In genomic region chr2:103627101-103627500, GRCm38 (mm10) we compare ENCODE assay signal across 19 mouse cellular contexts.
DNase-seq lines count a peak whose midpoint lies in the region; ATAC-seq and TF ChIP-seq lines count a peak whose summit lies in the region.
"Had no signal": no experiment of that assay in that cellular context is flagged by ENCODE, and none has a peak within 500 bp of the region (broad histone marks: within the 10 kb centered on the region; RNA-seq: fewer than 3 reads in every experiment).

No protein-coding gene starts in this region.

- H3K36me3 ChIP-seq in heart, embryonic 12.5 days = no peaks in the 10 kb centered on the region
- H3K36me3 ChIP-seq in intestine, embryonic 16.5 days (ENCODE audit: control insufficient read depth, insufficient read depth, low read length) = no peaks in the 10 kb centered on the region
- H3K36me3 ChIP-seq: embryonic facial prominence, embryonic 15.5 days; heart, embryonic 13.5 days; hindbrain, embryonic 15.5 days; limb, embryonic 15.5 days; midbrain, embryonic 10.5 days; neural tube, embryonic 13.5 days had no signal

- H3K9me3 ChIP-seq in heart, embryonic 12.5 days (replicated peaks) = no peaks in the 10 kb centered on the region
- H3K9me3 ChIP-seq in intestine, embryonic 16.5 days (ENCODE audit: control insufficient read depth, low read length) = no peaks in the 10 kb centered on the region
- H3K9me3 ChIP-seq: embryonic facial prominence, embryonic 15.5 days; heart, embryonic 13.5 days; hindbrain, embryonic 15.5 days; limb, embryonic 15.5 days; midbrain, embryonic 10.5 days; neural tube, embryonic 13.5 days had no signal

- peak; percentile 61 for DNase-seq in heart, adult 11 months
- DNase-seq in thymus, postnatal 14 days = peak; percentile 48
- no peak for DNase-seq in cerebellum, postnatal 10 days
- DNase-seq in lung, adult 2 months = no peak
- DNase-seq: adrenal gland, postnatal 10 days; cerebellum, postnatal 14 days; gastrocnemius, adult 2 months; kidney, adult 11 months; right cerebral cortex, postnatal 14 days had no signal

- 76% methylated on average over 7 of the region's 7 CpGs for WGBS in heart, embryonic 12.5 days
- 69% methylated on average over 7 of the region's 7 CpGs for WGBS in lung, adult 2 months
- 80% methylated on average over 7 of the region's 7 CpGs for WGBS in intestine, embryonic 16.5 days

- no peak for ATAC-seq in heart, embryonic 12.5 days (ENCODE audit: insufficient number of reproducible peaks, low FRiP score)
- ATAC-seq in CD4-positive, CD25-positive, alpha-beta regulatory T cell, adult 4 months = peak; percentile 58
- ATAC-seq in inflammation-experienced regulatory T-cells, adult 6 months = peak; percentile 70
- no peak for ATAC-seq in intestine, embryonic 16.5 days

- no peak for TF ChIP-seq POLR2A in lung, adult 2 months (IDR thresholded peaks at IDR 0.05; ENCODE audit: borderline replicate concordance, extremely low read depth, low read depth, low read length)

- H3K4me2 ChIP-seq in heart, embryonic 12.5 days = no peak overlapping the region
- no peak overlapping the region for H3K4me2 ChIP-seq in intestine, embryonic 16.5 days (ENCODE audit: low read depth, low read length)
- H3K4me2 ChIP-seq: embryonic facial prominence, embryonic 15.5 days; heart, embryonic 13.5 days; hindbrain, embryonic 15.5 days; limb, embryonic 15.5 days; neural tube, embryonic 13.5 days had no signal

- H3K9ac ChIP-seq in heart, embryonic 12.5 days = no peak overlapping the region
- H3K9ac ChIP-seq in intestine, embryonic 16.5 days (ENCODE audit: low read depth, low read length) = no peak overlapping the region
- H3K9ac ChIP-seq: embryonic facial prominence, embryonic 15.5 days; heart, embryonic 13.5 days; hindbrain, embryonic 15.5 days; limb, embryonic 15.5 days; neural tube, embryonic 13.5 days had no signal

- peaks cover 72% of the 10 kb centered on the region for H3K4me1 ChIP-seq in heart, embryonic 12.5 days (replicated peaks)
- peaks cover 4% of the 10 kb centered on the region; the same call in 1 of the 2 replicates for H3K4me1 ChIP-seq in lung, adult 2 months (ENCODE audit: control insufficient read depth, insufficient read depth, low read length)
- peaks cover 14% of the 10 kb centered on the region for H3K4me1 ChIP-seq in intestine, embryonic 16.5 days (ENCODE audit: control insufficient read depth, insufficient read depth, low read length)

- H3K27me3 ChIP-seq in heart, embryonic 12.5 days (replicated peaks) = no peaks in the 10 kb centered on the region
- no peaks in the 10 kb centered on the region for H3K27me3 ChIP-seq in intestine, embryonic 16.5 days (replicated peaks; ENCODE audit: control insufficient read depth, insufficient read depth, low read length)
- H3K27me3 ChIP-seq: embryonic facial prominence, embryonic 15.5 days; heart, embryonic 13.5 days; hindbrain, embryonic 15.5 days; limb, embryonic 15.5 days; neural tube, embryonic 13.5 days had no signal

- no peak for TF ChIP-seq CTCF in lung, adult 2 months (IDR thresholded peaks at IDR 0.05; ENCODE audit: insufficient read depth, low read length)

- no peak overlapping the region for H3K27ac ChIP-seq in heart, embryonic 12.5 days (ENCODE audit: poor library complexity, severe bottlenecking)
- H3K27ac ChIP-seq in intestine, embryonic 16.5 days (ENCODE audit: low read length) = no peak overlapping the region
- H3K27ac ChIP-seq: embryonic facial prominence, embryonic 15.5 days; gastrocnemius, adult 2 months; hindbrain, embryonic 15.5 days; limb, embryonic 15.5 days; neural tube, embryonic 13.5 days had no signal

- H3K4me3 ChIP-seq in heart, embryonic 12.5 days = no peak overlapping the region
- H3K4me3 ChIP-seq in lung, adult 2 months (replicated peaks; ENCODE audit: extremely low read depth, low read depth, low read length) = no peak overlapping the region
- no peak overlapping the region for H3K4me3 ChIP-seq in intestine, embryonic 16.5 days (ENCODE audit: low read length)
- H3K4me3 ChIP-seq: embryonic facial prominence, embryonic 15.5 days; gastrocnemius, adult 2 months; heart, embryonic 13.5 days; hindbrain, embryonic 15.5 days; limb, embryonic 15.5 days; midbrain, embryonic 10.5 days; neural tube, embryonic 13.5 days had no signal

Comparison
In these comparisons a context has a peak if more than half of its experiments do, and no peak if none do; other contexts are left out.
1. DNase-seq: peak in heart, adult 11 months (single experiment) and thymus, postnatal 14 days (single experiment); none in cerebellum, postnatal 10 days (0 of 2) and lung, adult 2 months (single experiment).
2. ATAC-seq: peak in CD4-positive, CD25-positive, alpha-beta regulatory T cell, adult 4 months (single experiment) and inflammation-experienced regulatory T-cells, adult 6 months (single experiment); none in heart, embryonic 12.5 days (single experiment) and intestine, embryonic 16.5 days (single experiment).